Mouse (Mus musculus): ENCODE results near the gene Gm12355. TPM values are rescaled to one million over a fixed set of nuclear protein-coding genes. Genes with fewer than 3 reads are reported as not detected.

Gene Gm12355
- total and polyA plus RNA-seq, 3 experiments, result 2.0 to 24.2 (median 3.0) TPM

- TF ChIP-seq TBP (conservative IDR thresholded peaks at IDR 0.05; ENCODE audit: low read depth, low read length), result no peak
- no peak for TF ChIP-seq USF1 (IDR thresholded peaks at IDR 0.05; ENCODE audit: low read depth, low read length)
- TF ChIP-seq PAX5 (IDR thresholded peaks at IDR 0.05; ENCODE audit: low read length), result no peak
- no peak for TF ChIP-seq MAX (IDR thresholded peaks at IDR 0.05; ENCODE audit: low read length)
- TF ChIP-seq CHD2 (IDR thresholded peaks at IDR 0.05; ENCODE audit: low read length), result no peak
- TF ChIP-seq ZNF384 (IDR thresholded peaks at IDR 0.05; ENCODE audit: low read depth, low read length), result no peak
- TF ChIP-seq HCFC1 (IDR thresholded peaks at IDR 0.05; ENCODE audit: low read depth, low read length), result no peak
- TF ChIP-seq ZMIZ1 (IDR thresholded peaks at IDR 0.05; ENCODE audit: low read depth, low read length), result no peak
- TF ChIP-seq JUN (IDR thresholded peaks at IDR 0.05; ENCODE audit: insufficient read depth, low read depth, low read length), result no peak
- TF ChIP-seq GABPA (IDR thresholded peaks at IDR 0.05; ENCODE audit: insufficient replicate concordance, low read depth, low read length), result no peak
- no peak for TF ChIP-seq SIN3A (IDR thresholded peaks at IDR 0.05; ENCODE audit: low read length)
- TF ChIP-seq E2F4 (IDR thresholded peaks at IDR 0.05; ENCODE audit: insufficient replicate concordance, low read depth, low read length), result no peak
- TF ChIP-seq ETS1 (conservative IDR thresholded peaks at IDR 0.05; ENCODE audit: low read depth, low read length), result no peak
- TF ChIP-seq RCOR1 (conservative IDR thresholded peaks at IDR 0.05; ENCODE audit: low read depth, low read length), result no peak
- TF ChIP-seq UBTF (IDR thresholded peaks at IDR 0.05; ENCODE audit: low read depth, low read length), result no peak
- TF ChIP-seq KAT2A (IDR thresholded peaks at IDR 0.05; ENCODE audit: insufficient replicate concordance, low read length), result no peak
- TF ChIP-seq CTCF (conservative IDR thresholded peaks at IDR 0.05 in 1 of 2, IDR thresholded peaks at IDR 0.05 in 1 of 2; ENCODE audit: low read depth in 2 of 2, low read length in 2 of 2), result no peak
- no peak overlapping the region for H3K4me2 ChIP-seq (ENCODE audit: insufficient read depth, low read depth, poor library complexity, severe bottlenecking)
- in situ Hi-C loops (cut with MboI; ENCODE audit: low pct_ligation_motif_present, low pct_unique_long_range_greater_than_20kb, low sequenced_read_pairs) (loop anchor here (25.0 kb wide), 1 partner anchor 303 kb away; the partner anchor contains the start of genes Neurod2 and Ppp1r1b), dilution Hi-C loops (cut with MboI; ENCODE audit: extremely low pct_ligation_motif_present, extremely low pct_unique_long_range_greater_than_20kb, low sequenced_read_pairs) (no loop called here)
- no peaks in the 10 kb centered on the region for H3K36me3 ChIP-seq (replicated peaks in 1 of 2; ENCODE audit: control insufficient read depth in 1 of 2, insufficient read depth in 1 of 2, low read length in 1 of 2)
- no peak overlapping the region for H3K9ac ChIP-seq (ENCODE audit: insufficient read depth, low read depth)
- peaks cover 5 to 12% of the 10 kb centered on the region in 2 experiments for H3K4me1 ChIP-seq (ENCODE audit: control insufficient read depth in 1 of 2, insufficient read depth in 2 of 2)
- no peak overlapping the region for H3K4me3 ChIP-seq (replicated peaks in 1 of 3; ENCODE audit: low read depth in 2 of 3, low read length in 2 of 3, poor library complexity in 1 of 3)
- H3K27ac ChIP-seq (ENCODE audit: insufficient read depth, low read depth), result no peak overlapping the region
- no peaks in the 10 kb centered on the region for H3K79me2 ChIP-seq (replicated peaks; ENCODE audit: control insufficient read depth, extremely low read depth, insufficient read depth, poor library complexity, severe bottlenecking)
- H3K27me3 ChIP-seq (replicated peaks), result peaks cover 47% of the 10 kb centered on the region
- peaks cover 9% of the 10 kb centered on the region for H3K9me3 ChIP-seq (replicated peaks; ENCODE audit: low read length)
- DNase-seq (ENCODE audit: extremely low read depth), result no peak
Observed at GRCm38 (mm10) chr11:98640091-98640490, 14.6 kb upstream of the Gm12355 start.

DNA sequence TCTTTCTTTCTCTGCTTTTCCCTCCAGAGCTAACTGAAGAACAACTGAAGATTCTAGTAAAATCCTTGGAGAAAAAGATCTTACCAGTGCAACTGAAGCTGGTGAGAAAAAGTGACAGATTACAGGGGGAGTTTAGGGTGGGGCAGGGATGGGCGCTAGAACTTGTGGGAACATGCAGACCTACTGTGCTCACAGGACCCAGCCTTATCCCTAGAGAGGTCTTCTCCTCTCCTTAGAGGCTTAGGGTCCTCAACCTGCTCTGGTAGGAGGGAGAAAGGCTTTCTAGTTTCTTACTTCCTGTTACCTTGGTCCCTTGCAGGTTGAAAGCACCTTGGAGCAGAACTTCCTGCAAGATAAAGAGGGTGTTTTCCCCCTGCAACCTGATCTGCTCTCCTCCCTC lies 12.0 kb upstream of the Gm12355 start:
- no peaks in the 10 kb centered on the region for H3K36me3 ChIP-seq (replicated peaks in 1 of 2; ENCODE audit: control insufficient read depth in 1 of 2, insufficient read depth in 1 of 2, low read length in 1 of 2)
- no peak overlapping the region for H3K27ac ChIP-seq (ENCODE audit: insufficient read depth, low read depth)
- no peak overlapping the region for H3K9ac ChIP-seq (ENCODE audit: insufficient read depth, low read depth)
- in situ Hi-C loops (cut with MboI; ENCODE audit: low pct_ligation_motif_present, low pct_unique_long_range_greater_than_20kb, low sequenced_read_pairs) (loop anchor here (25.0 kb wide), 1 partner anchor 300 kb away; the partner anchor contains the start of genes Neurod2 and Ppp1r1b), dilution Hi-C loops (cut with MboI; ENCODE audit: extremely low pct_ligation_motif_present, extremely low pct_unique_long_range_greater_than_20kb, low sequenced_read_pairs) (no loop called here)
- DNase-seq (ENCODE audit: extremely low read depth), result no peak
- H3K4me2 ChIP-seq (ENCODE audit: insufficient read depth, low read depth, poor library complexity, severe bottlenecking), result no peak overlapping the region
- H3K9me3 ChIP-seq (replicated peaks; ENCODE audit: low read length), result peaks cover 9% of the 10 kb centered on the region
- no peak overlapping the region for H3K4me3 ChIP-seq (replicated peaks in 1 of 3; ENCODE audit: low read depth in 2 of 3, low read length in 2 of 3, poor library complexity in 1 of 3)
- H3K27me3 ChIP-seq (replicated peaks), result peaks cover 47% of the 10 kb centered on the region
- peaks cover 5 to 14% of the 10 kb centered on the region in 2 experiments for H3K4me1 ChIP-seq (ENCODE audit: control insufficient read depth in 1 of 2, insufficient read depth in 2 of 2)
- TF ChIP-seq POLR2AphosphoS2 (IDR thresholded peaks at IDR 0.05; ENCODE audit: low read depth, low read length) (no peak), ZKSCAN1 (IDR thresholded peaks at IDR 0.05; ENCODE audit: borderline replicate concordance, low read depth, low read length) (peak; percentile 63; the same call in 1 of the 2 replicates)
- H3K79me2 ChIP-seq (replicated peaks; ENCODE audit: control insufficient read depth, extremely low read depth, insufficient read depth, poor library complexity, severe bottlenecking), result no peaks in the 10 kb centered on the region

Measured in CH12.LX (cell line).